Mouse (Mus musculus): ENCODE measurements around the gene Trpv5. TPM values are rescaled to one million over a fixed set of nuclear protein-coding genes. Genes with fewer than 3 reads are reported as not detected.

Trpv5 gene
- polyA plus RNA-seq, 1 experiment from 2014 or later = 0.23 TPM

- Histone ChIP-seq H3K27ac (ENCODE audit: low read depth, low read length) (no peak overlapping the region), H3K4me1 (replicated peaks; ENCODE audit: control insufficient read depth, insufficient read depth, low read length) (no peaks in the 10 kb centered on the region), H3K27me3 (replicated peaks; ENCODE audit: control insufficient read depth, insufficient read depth, low read length) (no peaks in the 10 kb centered on the region), H3K9me3 (ENCODE audit: control insufficient read depth) (no peaks in the 10 kb centered on the region), H3K4me2 (replicated peaks; ENCODE audit: low read depth) (no peak overlapping the region), H3K9ac (ENCODE audit: low read depth, low read length) (no peak overlapping the region), H3K4me3 (ENCODE audit: low read depth, low read length) (no peak overlapping the region), H3K36me3 (ENCODE audit: control insufficient read depth, insufficient read depth) (no peaks in the 10 kb centered on the region)
- no peak for ATAC-seq
- WGBS = 85% methylated on average over 3 of the region's 3 CpGs
- no peak for TF ChIP-seq CTCF (IDR thresholded peaks at IDR 0.05; ENCODE audit: low read depth)
These were observed 34.3 kb downstream of the Trpv5 start for GRCm38 (mm10) chr6:41646220-41646619.

GRCm38 (mm10) chr6:41643227-41643626 lies 37.3 kb downstream of the Trpv5 start:
- no peaks in the 10 kb centered on the region for H3K36me3 ChIP-seq (ENCODE audit: control insufficient read depth, insufficient read depth)
- no peak overlapping the region for H3K9ac ChIP-seq (ENCODE audit: low read depth, low read length)
- 65% methylated on average over 3 of the region's 3 CpGs for WGBS
- no peaks in the 10 kb centered on the region for H3K27me3 ChIP-seq (replicated peaks; ENCODE audit: control insufficient read depth, insufficient read depth, low read length)
- no peak overlapping the region for H3K27ac ChIP-seq (ENCODE audit: low read depth, low read length)
- 0 out of 2 replicates have a peak, but pooled peaks have one; percentile 9 for ATAC-seq
- H3K4me2 ChIP-seq (replicated peaks; ENCODE audit: low read depth) = peak overlapping the region; percentile 56
- no peak for TF ChIP-seq CTCF (IDR thresholded peaks at IDR 0.05; ENCODE audit: low read depth)
- no peaks in the 10 kb centered on the region for H3K9me3 ChIP-seq (ENCODE audit: control insufficient read depth)
- H3K4me1 ChIP-seq (replicated peaks; ENCODE audit: control insufficient read depth, insufficient read depth, low read length) = 0 out of 2 replicates have a peak, but pooled peaks cover 4% of the 10 kb centered on the region
- 0 out of 2 replicates have a peak overlapping the region, but pooled peaks have one; percentile 30 for H3K4me3 ChIP-seq (ENCODE audit: low read depth, low read length)

GRCm38 (mm10) chr6:41642765-41643164 lies 37.8 kb downstream of the Trpv5 start:
- 53% methylated on average over 4 of the region's 4 CpGs for WGBS
- no peak for ATAC-seq

GRCm38 (mm10) chr6:41641173-41641866 lies 39.2 kb downstream of the Trpv5 start:
- no peaks in the 10 kb centered on the region for H3K36me3 ChIP-seq (ENCODE audit: control insufficient read depth, insufficient read depth)
- ATAC-seq = peak; percentile 97
- no peaks in the 10 kb centered on the region for H3K9me3 ChIP-seq (ENCODE audit: control insufficient read depth)
- peak overlapping the region; percentile 30 for H3K4me3 ChIP-seq (ENCODE audit: low read depth, low read length)
- no peaks in the 10 kb centered on the region for H3K27me3 ChIP-seq (replicated peaks; ENCODE audit: control insufficient read depth, insufficient read depth, low read length)
- WGBS = 36% methylated on average over 6 of the region's 6 CpGs
- 0 out of 2 replicates have a peak, but pooled peaks cover 4% of the 10 kb centered on the region for H3K4me1 ChIP-seq (replicated peaks; ENCODE audit: control insufficient read depth, insufficient read depth, low read length)
- peak; percentile 10; the same call in 1 of the 2 replicates for TF ChIP-seq CTCF (IDR thresholded peaks at IDR 0.05; ENCODE audit: low read depth)
- peak overlapping the region; percentile 69 for H3K27ac ChIP-seq (ENCODE audit: low read depth, low read length)
- H3K9ac ChIP-seq (ENCODE audit: low read depth, low read length) = 0 out of 2 replicates have a peak overlapping the region, but pooled peaks have one; percentile 24
- H3K4me2 ChIP-seq (replicated peaks; ENCODE audit: low read depth) = peak overlapping the region; percentile 56

More at GRCm38 (mm10) chr6:41642765-41643164, 37.8 kb downstream of the Trpv5 start:
- Histone ChIP-seq H3K27ac (ENCODE audit: low read depth, low read length) (no peak overlapping the region), H3K4me3 (ENCODE audit: low read depth, low read length) (peak overlapping the region; percentile 30; the same call in 1 of the 2 replicates), H3K27me3 (replicated peaks; ENCODE audit: control insufficient read depth, insufficient read depth, low read length) (no peaks in the 10 kb centered on the region), H3K4me2 (replicated peaks; ENCODE audit: low read depth) (peak overlapping the region; percentile 56), H3K9ac (ENCODE audit: low read depth, low read length) (no peak overlapping the region), H3K4me1 (replicated peaks; ENCODE audit: control insufficient read depth, insufficient read depth, low read length) (0 out of 2 replicates have a peak, but pooled peaks cover 4% of the 10 kb centered on the region), H3K36me3 (ENCODE audit: control insufficient read depth, insufficient read depth) (no peaks in the 10 kb centered on the region), H3K9me3 (ENCODE audit: control insufficient read depth) (no peaks in the 10 kb centered on the region)
- no peak for TF ChIP-seq CTCF (IDR thresholded peaks at IDR 0.05; ENCODE audit: low read depth)

GRCm38 (mm10) chr6:41640449-41640848 lies 40.1 kb downstream of the Trpv5 start:
- Histone ChIP-seq H3K4me1 (replicated peaks; ENCODE audit: control insufficient read depth, insufficient read depth, low read length) (0 out of 2 replicates have a peak, but pooled peaks cover 4% of the 10 kb centered on the region), H3K4me2 (replicated peaks; ENCODE audit: low read depth) (no peak overlapping the region), H3K4me3 (ENCODE audit: low read depth, low read length) (no peak overlapping the region), H3K9ac (ENCODE audit: low read depth, low read length) (no peak overlapping the region), H3K9me3 (ENCODE audit: control insufficient read depth) (no peaks in the 10 kb centered on the region), H3K27ac (ENCODE audit: low read depth, low read length) (peak overlapping the region; percentile 69), H3K36me3 (ENCODE audit: control insufficient read depth, insufficient read depth) (no peaks in the 10 kb centered on the region), H3K27me3 (replicated peaks; ENCODE audit: control insufficient read depth, insufficient read depth, low read length) (no peaks in the 10 kb centered on the region)
- ATAC-seq = no peak
- TF ChIP-seq CTCF (IDR thresholded peaks at IDR 0.05; ENCODE audit: low read depth) = no peak
- WGBS = 63% methylated on average over 3 of the region's 3 CpGs

- ATAC-seq = no peak
These were observed 42.6 kb downstream of the Trpv5 start for GRCm38 (mm10) chr6:41637927-41638506.

More at GRCm38 (mm10) chr6:41637927-41638506, 42.6 kb downstream of the Trpv5 start:
- WGBS = 58% methylated on average over 6 of the region's 6 CpGs
- no peaks in the 10 kb centered on the region for H3K27me3 ChIP-seq (replicated peaks; ENCODE audit: control insufficient read depth, insufficient read depth, low read length)
- H3K9me3 ChIP-seq (ENCODE audit: control insufficient read depth) = no peaks in the 10 kb centered on the region
- H3K9ac ChIP-seq (ENCODE audit: low read depth, low read length) = no peak overlapping the region
- H3K27ac ChIP-seq (ENCODE audit: low read depth, low read length) = no peak overlapping the region
- no peak overlapping the region for H3K4me2 ChIP-seq (replicated peaks; ENCODE audit: low read depth)
- no peak overlapping the region for H3K4me3 ChIP-seq (ENCODE audit: low read depth, low read length)
- H3K4me1 ChIP-seq (replicated peaks; ENCODE audit: control insufficient read depth, insufficient read depth, low read length) = 0 out of 2 replicates have a peak, but pooled peaks cover 4% of the 10 kb centered on the region
- no peak for TF ChIP-seq CTCF (IDR thresholded peaks at IDR 0.05; ENCODE audit: low read depth)
- H3K36me3 ChIP-seq (ENCODE audit: control insufficient read depth, insufficient read depth) = no peaks in the 10 kb centered on the region

Measured in intestine, postnatal 0 days (tissue).